Mouse (Mus musculus) spleen, postnatal 4 days (tissue): Measurements from ENCODE around the gene Shisa2.
"Not testable (repeated sequence)": the region's sequence is repeated elsewhere in the genome, so short reads cannot be mapped to it uniquely, and the experiment has no call there.

ENCODE experiments used
- DNase-seq, 2 experiments: peaks; one replicate each; pipeline ENCODE4 v3.0.0; 2022; ENCODE audit warnings: low spot score in 2 of 2

Gene Shisa2

DNA sequence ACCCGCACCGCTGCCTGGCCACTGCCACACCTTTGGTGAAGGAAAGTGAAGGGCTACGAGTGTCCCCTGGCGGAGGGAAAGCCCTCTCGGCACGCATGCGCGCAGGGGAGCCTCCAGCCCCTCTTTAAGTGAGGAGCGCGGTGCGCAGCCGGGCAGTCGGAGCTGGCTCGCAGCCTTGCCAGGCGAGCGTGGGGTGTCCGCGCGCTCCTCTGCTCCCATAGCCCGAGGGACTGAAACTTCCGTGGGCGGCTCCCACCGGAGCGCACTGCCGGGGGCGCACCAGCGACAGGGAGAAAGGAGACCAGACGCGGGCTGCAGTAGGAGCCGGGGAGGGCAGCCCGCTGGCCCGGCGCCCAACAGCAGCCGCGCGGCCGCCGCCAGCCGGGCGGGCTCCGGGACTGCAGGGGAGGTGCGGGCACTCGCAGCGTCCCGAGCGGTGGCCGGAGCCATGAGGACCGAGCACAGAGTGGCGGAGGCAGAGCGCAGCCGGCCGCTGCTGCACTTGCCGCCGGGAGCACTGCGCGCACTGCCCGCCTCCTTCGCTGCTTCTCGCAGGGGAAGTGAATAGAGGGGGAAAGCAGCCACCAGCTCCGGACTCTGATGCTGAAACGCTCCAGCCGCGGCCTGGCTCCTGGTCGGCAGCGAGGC lies at the start of gene Shisa2:
TSS of gene Shisa2 (plus strand) at position 151 of the 648 bp plus-strand sequence.
- peak; percentile 34 to 77 for DNase-seq

GRCm38 (mm10) chr14:59576385-59576784 lies 48.7 kb upstream of the Shisa2 start:
- no peak for DNase-seq

DNA sequence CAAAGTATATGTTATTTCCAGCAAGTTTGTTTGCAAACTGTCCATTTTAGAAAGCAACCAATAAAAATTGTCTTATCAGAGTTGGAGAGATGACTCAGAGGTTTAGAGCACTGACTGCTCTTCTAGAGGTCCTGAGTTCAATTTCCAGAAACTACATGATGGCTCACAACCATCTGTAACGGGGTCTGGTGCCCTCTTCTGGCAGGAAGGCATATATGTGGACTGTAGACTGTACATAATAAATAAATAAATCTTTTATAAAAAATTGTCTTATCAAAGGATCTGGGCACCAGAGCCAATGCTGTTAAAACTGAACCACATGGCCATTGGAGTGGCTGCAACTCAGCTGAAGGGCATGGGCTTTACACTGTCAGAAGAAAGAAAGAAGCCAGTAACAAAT lies 34.5 kb upstream of the Shisa2 start:
- DNase-seq = peak in 1 of 2 experiments; percentile 59

DNA sequence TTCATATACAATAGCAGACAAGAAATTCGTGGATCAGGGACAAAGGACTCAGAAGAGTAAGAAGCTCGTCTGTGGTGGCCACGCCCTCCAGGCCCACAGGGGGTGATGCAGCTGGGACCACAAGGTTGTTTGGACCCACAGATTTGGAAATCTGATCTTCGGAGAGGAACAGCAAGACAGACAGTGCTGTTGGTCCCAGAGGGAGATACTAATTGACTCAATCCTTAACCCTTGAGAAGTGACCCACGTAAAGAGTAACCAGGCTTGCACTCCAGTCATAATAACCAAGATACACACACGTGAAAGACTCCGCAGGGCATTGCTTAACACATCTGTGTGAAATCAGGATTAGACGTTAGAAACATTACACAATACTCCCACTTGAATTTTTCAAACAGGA lies 33.2 kb upstream of the Shisa2 start:
- peak in 1 of 2 experiments; percentile 53 for DNase-seq

- DNase-seq = peak in 1 of 2 experiments; percentile 24
Observed at GRCm38 (mm10) chr14:59592593-59592992, 32.5 kb upstream of the Shisa2 start.

GRCm38 (mm10) chr14:59594988-59595387 lies 30.1 kb upstream of the Shisa2 start:
- no peak for DNase-seq

GRCm38 (mm10) chr14:59597398-59598259 lies 27.5 kb upstream of the Shisa2 start, which contains the start of gene Cdadc1:
Cdadc1 (minus strand) TSS chr14:59597959.
- peak; percentile 94 to 98 for DNase-seq

DNA sequence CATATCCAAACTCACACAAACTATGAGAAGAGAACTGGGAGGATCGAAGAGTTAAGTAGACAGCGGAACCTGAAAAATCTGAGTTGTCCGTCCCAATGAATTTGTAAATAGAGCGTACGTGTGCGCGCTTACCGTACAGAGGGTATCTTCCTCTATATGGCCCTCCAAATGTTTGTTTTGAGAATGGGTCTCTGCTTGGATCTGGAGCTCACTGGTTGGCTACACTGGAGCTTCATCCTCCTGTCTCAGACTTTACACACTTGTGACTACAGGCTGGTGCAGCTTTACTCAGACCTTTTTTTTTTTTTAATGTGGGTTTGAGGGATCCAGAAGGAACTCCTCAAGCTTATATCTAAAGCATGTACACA lies 26.9 kb upstream of the Shisa2 start:
- DNase-seq = no peak

DNA sequence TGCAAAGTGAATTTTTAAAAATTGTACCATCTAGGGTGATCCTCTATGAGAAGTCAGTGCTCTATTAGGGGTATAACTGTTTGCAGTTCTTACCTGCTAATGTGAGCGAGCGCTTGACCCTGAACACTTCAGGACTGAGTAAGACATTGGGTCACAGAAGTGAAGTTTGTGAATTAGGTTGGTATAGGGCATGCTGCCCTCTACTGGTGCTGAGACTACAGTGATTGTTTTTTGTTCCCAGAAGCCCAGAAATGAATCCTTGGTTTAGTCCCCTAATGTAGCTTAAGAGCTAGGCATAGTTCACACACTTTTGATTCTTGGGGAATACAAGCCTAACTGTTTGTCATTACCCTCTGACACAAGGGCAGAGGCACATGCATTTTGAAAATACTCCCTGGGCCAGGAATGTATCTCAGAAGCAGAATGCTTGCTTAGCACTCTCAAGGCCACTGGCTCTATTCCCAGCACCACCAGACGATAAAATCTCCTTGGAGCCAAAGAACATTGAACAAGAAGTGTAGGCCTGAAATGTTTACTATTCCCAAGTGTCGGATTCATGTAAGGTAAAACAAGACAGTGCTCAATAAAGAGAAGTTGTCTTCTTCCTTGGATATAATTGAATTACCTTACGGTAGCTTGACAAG lies 21.0 kb upstream of the Shisa2 start:
- no peak for DNase-seq

DNA sequence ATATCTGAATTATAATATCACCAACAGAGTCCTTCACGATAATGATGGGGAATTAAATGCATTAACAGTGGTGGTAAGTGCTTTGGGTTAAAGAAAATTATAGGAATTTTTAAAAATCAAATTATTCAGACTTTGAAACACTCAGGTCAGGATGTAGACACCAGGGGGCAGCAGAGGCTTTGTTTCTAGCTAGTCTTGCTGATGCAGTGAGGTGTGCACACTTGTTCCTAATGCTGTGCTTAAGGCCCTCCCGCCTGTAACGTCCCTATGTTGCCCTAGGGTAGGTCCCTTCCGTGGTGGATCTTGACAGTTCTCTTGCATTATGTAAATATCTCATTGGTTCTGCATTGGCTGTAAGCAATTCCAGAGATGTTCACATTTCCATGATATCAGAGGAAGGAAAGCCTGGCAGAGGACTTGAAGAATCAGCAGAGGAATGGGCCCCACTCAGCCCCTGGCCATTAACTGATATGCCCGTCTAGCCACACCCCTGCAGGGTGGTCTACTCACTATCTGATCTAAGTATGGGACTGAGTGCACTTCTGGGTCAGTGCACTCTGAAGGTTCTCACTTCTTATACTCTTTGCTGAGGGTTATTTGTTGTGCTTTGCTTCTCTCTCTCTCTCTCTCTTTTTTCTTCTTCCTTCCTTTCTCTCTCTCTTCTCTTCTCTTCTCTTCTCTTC lies 19.3 kb upstream of the Shisa2 start:
- DNase-seq = peak; percentile 55 to 87

DNA sequence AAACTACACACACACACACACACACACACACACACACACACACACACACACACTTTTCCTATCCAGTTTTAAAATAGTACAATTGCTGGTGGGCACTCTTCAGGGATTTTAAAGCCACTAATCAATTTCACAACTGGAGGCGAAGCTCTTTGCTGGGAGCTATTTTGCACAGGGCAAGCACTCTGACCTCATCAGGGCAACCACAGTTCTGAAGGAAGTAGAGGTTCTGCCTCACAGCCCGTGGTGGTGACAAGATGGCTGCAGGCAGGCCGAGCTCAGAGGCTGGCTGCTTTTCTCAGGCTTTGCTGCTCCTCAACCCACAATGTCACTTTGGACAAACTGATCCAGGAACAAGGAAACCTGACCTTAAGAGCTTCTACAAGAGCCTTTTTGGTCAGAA lies 18.1 kb upstream of the Shisa2 start:
- DNase-seq = no peak

GRCm38 (mm10) chr14:59612920-59613625 lies 12.0 kb upstream of the Shisa2 start:
- DNase-seq = peak; percentile 38 to 79

GRCm38 (mm10) chr14:59614149-59614548 lies 11.0 kb upstream of the Shisa2 start:
- not testable (repeated sequence) for DNase-seq

DNA sequence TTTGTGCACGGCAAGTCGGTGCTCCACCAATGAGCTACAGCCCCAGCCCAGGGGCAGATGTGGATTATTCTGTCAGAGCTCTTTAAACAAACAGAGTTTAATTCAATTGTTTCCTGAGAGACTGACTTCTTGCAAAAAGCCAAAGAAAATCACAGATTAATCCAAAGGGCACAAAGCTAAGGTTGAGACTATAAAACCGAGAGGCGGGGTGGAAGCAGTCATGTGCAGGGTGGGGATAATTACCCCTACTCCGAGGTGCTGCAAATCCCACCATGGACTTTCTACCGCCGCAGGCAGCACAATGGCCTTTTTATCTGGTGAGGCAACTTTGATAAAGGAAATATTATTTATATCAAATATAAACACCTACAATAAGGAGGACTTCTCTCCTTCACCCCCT lies 8.3 kb upstream of the Shisa2 start:
- DNase-seq = no peak

DNA sequence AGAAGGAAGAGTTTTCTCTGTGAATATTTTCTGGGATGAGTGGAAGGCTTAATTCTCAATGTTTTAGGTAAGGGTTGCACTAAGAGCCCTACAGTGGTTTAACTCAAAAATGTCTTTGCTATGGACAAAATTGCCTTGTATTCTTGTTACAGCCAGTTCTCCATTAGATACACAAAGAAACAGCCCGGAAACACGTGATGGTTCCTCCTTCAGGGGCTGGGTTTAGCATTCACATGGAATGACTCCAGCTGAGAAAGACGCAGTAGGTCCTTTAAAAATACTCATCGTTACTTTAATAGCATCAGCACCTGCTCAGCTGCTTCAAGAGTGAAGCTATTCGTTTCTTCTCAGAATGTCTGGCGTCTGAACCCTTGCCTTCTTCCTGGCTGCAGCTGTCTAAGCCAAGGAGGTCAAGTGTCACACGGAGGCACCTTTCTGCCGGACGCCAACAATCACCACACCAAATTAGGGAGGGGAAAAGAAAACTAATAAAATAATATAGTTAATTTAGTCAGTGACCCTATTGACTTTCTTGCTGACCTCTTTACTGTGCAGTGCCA lies 702 bp upstream of the Shisa2 start:
- DNase-seq = no peak

DNA sequence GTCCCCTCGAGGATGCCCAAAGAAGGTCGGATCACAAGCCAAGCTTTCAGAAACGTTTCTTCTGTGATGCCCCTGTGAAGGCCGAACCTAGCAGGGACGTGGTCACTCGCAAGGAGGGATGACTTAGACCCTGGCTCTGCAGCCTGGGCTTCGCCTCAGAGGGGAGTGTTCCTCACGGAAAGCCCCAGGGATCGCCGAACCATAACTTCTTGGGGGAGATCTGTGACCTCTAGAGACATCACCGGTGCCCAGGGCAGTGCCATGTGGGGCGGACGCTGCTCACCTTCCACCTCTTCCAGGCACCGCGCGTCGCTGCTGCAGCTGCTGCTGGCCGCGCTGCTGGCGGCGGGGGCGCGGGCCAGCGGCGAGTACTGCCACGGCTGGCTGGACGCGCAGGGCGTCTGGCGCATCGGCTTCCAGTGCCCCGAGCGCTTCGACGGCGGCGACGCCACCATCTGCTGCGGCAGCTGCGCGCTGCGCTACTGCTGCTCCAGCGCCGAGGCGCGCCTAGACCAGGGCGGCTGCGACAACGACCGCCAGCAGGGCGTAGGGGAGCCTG lies 777 bp downstream of the Shisa2 start:
- DNase-seq = peak in 1 of 2 experiments; percentile 66

DNA sequence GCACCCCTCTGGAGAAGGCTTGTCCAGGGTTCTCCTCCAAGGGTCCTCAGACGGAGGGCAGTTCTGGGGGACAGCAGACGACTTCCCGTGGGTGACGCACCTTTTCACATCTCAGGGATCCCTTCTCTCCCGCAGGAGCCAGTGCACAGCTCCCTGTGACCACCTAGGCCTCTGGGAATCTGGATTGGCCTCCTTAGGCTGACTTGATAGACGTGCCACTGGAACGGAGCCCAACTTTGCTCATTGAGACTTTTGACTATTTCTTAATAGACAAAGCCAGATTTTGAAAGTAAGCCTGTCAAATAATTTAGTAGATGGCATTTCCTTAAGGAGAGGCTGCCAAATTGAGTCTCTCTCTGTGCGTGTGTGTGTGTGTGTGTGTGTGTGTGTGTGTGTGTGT lies 1.6 kb downstream of the Shisa2 start:
- DNase-seq = no peak

DNA sequence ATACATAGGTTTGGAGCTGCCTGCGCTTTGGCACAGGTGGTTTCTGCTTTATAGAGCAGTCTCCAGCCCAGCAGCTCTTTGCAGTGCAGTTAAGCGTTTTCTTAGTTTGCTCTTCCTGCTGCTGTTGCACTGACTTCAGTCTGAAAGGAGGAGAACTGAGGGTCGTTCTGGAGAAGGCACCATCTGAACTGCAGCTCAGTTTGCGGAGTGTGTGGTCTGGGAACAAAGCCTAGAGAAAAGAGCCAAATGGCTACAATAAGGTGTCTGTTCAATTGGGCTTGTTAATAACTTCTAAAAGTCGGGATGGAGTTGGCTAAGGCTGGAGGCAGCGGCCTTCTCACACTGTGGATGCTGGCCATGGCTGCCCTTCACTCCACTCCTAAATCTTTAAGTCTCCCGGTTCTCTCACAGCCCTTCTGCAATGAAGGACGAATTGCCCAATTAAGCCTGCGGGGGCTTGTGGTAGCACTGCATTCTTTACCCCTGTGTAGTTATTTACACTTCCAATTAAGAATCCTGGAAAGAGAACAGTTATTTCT lies 2.1 kb downstream of the Shisa2 start:
- DNase-seq = no peak

GRCm38 (mm10) chr14:59627823-59628222 lies 2.7 kb downstream of the Shisa2 start:
- DNase-seq = no peak

- no peak for DNase-seq
Observed at GRCm38 (mm10) chr14:59629308-59629707, 4.2 kb downstream of the Shisa2 start.
